Mouse (Mus musculus) embryo, embryonic 9.5 days (tissue): ENCODE data around the gene Rabac1.

Source experiments
- DNase-seq: peaks from one replicate; pipeline ENCODE4 v3.0.0-alpha.2; 2017; ENCODE audit errors: extremely low spot score

Gene Rabac1

DNA sequence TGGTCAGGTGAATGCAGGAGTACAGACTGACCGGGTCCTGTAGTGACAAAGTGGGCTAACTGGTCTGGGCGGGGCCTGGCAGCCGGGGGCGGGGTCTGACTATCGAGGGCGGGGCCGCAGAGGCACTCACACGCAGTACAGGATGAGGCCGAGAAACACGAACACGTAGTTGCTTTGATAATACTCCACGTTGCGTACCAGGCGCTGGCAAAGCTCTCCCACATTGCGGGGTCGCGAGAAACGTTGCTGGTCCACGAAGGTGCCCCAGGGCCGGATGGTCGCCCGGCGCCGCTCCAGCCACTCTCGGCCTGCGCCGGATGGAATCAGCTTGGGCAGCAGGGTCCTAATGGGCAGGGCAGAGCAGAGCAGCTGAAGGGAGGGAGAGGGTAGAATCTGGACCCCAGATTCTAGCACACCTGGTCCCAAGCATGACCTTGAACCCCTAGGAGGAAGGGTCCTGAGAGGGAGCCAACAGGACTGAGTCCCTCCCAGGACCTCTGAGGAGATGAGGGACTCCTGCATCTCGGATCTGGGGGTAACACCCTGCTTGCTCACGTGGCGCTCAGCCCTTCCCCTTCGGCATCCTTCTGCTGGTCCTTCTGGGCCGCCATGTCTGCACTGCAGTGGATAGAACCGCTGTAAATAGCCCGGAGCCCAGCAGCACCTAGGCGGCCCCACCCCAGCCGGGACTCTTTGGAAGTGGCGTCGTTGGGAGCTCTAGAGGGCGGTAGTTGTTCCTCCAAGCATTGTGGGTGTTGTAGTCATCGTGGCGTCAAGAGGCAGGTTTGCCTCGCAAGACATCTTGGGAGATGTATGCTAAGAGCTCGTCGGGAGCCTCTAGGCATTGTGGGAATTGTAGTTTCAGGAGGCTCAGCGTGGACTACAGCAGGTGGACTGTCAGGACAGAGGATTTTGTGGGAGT, at the start of gene Rabac1:
Rabac1 (minus strand) TSS at position 783 of the 922 bp plus-strand sequence.
- DNase-seq: peak; percentile 89

DNA sequence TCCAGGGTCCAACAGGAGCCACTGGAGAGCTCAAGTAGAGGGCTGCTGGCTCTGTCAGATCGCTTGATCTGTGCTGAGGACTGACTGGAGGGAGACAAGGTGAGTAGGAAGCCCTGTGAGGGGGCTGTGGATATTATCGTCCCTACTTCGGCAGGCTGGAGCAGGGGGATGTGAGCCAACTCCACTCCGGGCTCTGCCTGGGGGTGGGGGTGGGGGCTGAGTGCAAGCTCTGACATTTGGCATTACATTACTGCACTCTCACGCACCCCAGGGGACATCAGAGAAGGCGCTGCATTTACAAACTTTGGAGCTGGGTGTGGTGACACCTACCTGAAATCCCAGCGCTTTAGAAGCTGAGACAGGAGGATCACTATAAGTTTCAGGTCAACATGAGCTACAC, 39.0 kb upstream of the Rabac1 start:
- DNase-seq: no peak

DNA sequence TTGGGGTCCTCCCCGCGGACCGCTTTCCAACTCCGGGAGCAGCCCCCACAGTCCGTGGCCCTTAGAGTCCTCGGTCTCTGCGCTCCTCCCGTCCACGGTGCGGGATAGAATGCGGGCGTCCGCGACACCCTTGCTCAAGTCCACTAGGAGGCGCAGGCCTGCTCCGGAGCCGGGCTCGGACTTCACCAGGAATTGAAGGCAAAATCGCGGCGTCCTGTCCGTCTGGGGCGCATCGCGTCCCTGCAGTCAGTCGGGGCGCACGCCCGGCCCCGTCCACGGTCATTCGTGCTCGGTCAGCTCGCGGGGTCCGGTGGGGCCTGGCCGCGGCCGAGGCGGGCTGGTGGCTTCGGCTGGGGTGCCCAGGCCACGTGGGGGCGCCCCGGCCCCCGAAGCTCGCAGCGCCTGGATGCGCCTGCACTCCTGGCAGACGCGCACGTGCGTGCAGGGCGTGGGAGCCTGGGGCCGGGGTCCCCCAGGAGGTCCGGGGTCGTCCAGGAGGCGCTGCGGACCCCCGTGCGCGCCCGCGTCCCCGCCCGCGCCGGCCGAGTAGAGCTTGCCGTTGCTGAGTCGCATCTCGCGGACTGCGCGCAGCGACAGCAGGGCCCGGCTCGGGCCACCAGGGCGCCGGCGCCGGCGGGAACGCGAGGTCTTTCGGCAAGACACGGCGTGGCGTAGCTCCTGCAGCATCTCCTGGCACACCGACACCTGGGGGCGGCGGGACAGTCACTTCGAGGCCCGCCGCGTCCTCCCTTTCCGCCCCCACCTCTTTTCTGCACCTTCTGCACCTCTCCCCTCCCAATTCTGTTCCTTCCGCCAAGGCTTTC, 37.7 kb upstream of the Rabac1 start:
- peak; percentile 71 for DNase-seq

DNA sequence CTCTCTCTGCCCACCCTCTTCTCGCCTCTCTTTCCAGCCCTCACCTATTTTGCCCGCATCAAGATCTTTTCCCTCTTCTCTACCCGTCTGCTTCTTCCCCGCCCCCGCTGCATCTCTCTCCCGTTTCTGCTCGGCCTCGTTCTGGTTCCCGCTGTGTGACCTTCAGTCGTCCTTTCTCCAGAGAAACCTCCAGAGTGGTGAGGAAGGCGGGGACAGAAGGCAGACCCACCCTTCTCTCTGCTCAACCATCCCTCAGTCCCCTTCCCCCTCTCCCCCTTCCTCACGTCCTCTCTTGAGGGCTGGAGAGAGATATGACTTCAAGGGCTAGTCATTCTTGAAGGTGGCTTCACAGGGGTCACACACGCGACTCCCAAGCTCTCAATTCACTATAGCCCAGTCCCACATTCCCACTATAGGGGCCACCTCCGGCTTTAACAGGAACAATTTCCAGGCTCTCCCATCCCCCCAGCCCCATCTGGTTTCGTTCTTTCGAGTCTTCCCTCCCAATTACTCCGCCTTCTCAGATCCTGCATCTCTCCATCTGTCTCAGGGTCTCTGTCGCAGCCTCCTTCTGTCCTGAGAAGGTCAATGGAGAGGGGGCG, 36.6 kb upstream of the Rabac1 start:
- no peak for DNase-seq

DNA sequence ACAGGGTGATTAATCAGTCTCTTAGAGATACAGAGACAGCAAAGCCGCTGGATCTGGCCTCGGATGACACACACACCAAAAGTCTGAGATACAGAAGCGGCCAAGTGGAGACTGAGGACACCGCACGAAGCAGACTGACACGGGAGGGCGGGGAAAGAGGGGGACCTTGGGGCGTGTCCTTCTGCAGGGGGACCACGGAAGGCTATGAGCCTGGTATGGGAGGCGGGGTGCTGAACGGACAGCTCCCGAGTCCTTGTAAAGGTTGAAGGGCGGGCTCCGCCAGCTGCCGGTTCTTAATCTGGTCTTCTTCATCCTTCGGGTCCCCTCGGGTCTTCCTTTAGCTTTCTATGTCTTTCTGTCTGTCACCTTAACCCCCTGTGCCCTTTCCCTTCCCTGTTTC, 36.1 kb upstream of the Rabac1 start:
- peak; percentile 70 for DNase-seq

DNA sequence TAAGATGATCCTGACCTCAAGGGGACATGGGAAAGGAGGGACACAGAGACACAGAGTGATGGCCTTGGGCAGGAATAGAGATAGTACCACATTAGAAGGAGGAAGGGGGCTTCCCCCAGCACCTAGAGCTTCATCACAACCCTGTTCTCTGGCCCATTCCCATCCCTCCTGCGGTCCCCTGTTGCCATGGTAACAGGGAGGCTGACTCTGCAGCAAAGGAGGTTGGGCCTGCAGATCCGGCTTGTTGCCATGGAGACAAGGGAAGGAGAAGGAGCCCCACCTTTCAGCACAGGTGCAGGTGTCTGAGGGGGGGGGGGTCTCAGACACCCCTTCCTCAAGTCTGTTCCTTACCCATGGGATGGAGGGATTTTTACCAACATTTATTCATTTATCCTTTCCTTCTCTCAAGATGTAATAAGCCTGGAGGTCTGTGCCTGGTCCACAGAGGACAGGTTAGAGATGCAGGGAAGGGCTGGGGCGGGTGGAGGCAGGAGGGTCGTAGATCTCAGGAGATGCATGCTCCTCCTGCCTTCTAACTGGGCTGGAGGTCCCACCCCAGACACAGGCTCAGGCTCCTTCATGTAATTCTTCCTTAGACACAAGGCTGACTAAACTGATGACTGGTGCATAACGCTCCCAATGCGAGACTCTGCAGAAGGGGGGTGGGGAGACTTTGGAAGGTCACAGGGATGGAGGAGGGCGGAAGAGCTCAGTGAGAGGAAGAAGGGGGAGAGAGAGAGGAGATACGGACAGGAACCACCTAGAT, 35.2 kb upstream of the Rabac1 start:
- peak; percentile 21 for DNase-seq

DNA sequence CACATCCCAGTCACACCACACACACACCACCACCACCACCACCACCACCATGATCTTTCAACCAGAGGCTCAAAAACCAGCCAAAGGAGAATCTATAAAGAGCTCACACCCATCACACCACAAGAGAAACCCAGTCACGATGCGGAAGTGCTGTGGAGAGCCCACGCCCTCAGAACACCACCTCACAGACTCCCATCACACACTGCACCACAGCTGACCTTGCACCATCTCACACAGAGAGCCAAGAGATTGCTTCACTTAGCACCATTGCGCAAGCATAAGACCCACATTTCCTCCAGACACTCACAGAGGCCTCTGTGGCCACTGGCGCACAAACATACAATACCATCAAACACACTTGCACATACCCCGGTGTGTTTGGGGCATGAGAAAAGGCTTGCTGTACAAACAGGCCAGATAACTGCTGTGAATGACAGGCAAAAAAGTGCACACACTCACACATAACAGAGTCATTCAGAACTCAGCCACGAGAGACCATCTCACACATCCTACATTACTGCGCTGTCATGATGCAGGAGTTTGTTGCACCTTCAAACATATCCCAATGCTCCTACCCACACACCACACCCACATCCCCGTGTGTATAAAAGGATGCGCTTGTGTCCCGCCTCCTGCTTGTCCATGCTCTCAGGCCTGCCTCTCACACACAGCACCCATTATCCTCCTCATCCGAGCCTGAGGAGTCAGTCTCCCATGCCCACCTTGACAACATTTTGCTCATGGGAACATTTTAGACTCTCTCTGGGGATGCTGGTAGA, 34.2 kb upstream of the Rabac1 start:
- no peak for DNase-seq

DNA sequence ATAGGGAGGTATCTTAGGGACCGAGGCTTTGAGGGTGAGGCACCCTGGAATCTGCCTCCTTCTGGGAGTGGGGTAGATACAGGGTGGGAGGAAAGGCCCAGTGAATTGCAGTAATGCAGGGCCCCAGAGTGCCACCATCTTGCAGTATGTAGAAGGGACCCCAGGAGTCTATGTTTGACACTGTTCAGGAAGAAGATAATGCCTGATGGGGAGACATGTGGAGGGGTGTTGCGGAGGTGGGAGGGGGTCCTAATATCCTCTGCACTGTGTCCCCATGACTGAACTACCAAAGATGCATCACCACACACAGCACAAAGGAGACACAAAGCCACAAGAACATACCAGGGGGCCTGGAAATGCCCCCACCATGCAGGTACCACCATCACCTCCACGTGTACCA, 33.6 kb upstream of the Rabac1 start:
- no peak for DNase-seq

DNA sequence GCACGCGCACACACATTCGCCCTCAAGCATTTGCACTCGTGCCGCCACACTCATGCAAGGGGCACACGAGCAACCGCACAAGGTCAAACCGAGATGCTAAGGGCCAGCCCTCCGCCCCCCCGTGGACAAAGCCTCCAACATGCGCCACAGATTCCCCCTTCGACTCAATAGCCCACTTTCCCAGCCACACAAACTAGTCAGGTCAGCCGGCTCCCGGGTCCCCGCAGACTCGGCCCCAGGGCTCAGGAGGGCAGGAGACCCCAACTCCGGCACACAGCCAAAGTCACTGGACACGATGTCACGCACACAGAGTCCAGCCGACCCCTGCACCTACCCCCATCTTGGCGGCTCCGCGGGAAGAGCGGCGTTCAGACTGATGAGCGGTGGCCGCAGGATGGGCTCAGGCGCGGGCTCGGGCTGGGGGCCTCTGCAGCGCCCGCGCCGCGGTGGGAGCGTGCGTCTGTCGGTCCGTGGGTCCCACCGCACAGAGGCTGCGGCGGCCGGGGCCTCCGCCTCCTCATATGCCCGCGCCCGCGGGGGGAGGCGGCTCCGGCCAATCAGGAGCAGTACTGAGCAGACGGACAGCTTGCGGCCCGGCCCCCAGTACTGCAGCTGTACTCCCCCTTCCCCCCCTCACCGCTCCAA, 33.0 kb upstream of the Rabac1 start, which contains the start of gene Atp1a3:
Atp1a3 (minus strand) TSS at position 538 of the 645 bp plus-strand sequence.
- peak; percentile 25 for DNase-seq

DNA sequence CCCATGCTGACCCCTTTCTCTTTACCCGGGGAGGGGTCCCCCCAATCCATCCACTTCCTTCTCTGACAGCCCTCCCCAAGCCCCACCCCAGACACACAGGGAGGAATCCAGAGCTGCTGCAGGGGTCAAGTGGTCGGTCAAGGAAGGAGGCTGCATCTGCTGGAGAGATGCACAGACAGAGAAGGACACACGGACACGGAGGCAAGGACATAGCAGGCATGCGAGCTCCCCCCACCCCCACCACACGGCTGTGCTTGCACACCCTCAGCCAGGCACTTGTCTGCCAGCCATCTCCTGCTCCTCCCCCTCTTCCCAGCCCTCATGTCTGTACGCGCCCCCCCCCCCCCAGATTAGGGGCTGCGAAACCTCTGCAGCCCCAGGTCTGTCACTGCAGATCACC, 32.3 kb upstream of the Rabac1 start:
- no peak for DNase-seq

DNA sequence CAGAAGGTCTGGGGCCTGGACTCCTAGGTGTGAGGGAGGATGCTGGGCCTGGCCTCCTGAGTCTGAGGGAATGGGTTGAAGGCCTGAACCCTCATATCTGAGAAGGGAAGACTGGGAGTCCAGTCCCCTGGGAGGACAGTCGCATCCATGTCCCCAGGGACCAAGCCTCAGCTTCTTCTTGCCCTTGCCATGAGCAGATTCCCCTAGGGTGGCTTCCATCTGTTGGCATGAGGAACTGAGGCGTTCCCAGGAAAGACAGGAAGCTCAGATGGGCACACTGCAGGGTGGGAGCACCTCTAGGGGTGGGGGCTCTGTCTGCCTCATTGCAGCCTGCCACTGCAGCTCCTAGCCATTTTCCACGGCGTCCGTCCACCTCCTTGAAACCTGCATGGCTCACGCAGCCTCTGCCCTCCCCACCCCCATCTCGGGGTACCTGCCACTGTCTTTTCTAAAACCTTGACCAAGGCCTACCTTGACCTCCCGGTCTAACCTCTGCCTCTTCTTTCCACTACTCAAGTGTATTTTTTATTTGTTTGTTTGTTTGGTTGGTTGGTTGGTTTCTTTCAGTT, 31.4 kb upstream of the Rabac1 start:
- no peak for DNase-seq

DNA sequence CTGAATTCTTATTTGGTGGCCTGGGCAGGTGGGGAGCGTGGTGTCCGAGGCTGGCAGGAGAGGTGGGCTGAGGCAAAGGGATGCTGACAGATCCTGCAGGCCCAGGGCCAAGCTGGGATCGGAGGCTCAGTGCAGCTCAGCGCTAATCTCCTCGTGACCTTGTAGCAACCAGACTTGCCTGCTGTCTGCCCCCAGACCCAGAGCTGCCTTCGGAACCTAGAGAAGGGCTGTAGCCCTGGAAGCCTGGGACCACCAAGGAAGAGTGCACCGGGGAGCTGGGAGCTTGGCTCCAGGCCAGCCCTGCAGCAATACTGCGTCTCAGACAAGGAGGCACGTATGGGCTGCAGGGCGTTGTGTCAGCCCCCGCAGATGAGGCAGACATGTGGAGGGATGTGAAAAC, 30.7 kb upstream of the Rabac1 start:
- DNase-seq: no peak

DNA sequence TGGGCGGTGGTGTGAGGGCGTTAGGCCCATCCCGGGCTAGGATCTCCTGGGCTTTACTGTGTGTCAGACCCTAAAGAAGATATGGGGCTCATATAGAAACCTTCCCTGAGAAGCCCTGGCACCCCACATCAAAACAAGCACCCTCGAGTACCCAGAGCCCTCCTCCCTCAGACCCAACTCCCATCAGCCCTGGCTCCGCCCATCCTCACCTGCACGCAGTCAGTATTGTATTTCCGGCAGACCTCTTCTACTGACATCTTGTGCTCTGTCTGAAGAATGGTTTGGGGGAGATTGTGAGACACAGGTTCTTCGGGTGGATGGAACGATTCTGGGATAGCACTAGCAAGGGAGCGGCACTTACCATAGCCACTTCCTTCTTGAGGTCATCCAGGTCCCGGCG, 28.2 kb upstream of the Rabac1 start:
- no peak for DNase-seq

DNA sequence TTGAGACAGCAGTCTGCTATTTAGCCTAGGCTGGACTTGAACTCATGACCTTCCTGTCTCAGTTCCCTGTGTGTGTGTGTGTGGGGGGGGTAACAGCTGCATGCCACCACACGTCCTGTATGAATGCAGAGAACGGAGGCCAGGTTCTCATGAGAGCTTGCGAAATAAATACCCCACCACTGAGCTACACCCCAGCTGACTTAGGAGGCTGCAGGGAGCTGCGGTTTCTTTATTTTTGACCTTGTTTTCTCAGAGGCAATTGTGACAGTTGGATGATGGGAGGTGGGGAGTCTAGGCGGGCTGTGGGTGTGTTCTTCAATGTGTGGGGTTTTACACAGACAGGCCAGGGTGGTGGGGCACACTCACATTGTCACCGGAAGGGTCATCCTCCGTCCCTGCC, 27.7 kb upstream of the Rabac1 start:
- no peak for DNase-seq

DNA sequence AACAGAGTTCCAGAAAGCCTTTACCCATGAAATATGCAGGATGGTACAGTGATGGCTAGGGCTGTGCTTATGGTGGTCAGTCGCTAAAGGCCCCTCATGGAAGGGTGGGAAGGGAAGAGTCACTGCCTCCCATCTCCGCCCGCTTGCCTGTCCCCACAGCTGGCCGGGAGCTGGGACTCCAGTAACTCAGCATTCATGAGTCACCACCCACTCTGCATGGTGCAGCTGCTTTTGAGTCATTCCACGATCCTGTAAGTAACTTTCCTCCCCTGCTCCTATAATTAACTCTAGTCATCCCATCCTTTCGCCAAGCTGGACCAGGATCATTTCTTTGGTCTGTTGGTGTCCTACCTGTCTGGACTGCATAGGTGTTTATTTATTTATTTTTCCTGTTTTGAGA, 20.5 kb upstream of the Rabac1 start:
- DNase-seq: no peak

DNA sequence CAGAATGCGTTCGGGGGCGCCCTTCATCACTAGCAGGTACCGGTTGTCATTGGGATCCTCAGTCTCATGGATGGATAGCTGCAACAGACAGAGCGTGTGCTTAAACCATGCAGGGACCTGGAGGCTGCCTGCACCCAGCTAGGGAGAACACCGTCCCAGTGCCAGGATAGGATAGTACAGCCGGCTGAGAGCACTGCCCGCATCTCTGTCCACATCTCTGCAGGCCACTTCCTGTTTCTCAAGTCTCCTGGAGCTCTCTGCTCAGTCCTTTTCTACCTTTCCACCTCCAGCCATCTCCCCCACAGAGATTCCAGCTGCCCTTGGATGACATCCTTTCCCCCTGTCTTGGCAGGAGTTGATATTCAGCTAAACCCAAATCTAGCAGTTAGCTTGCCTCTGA, 17.9 kb upstream of the Rabac1 start:
- DNase-seq: no peak

DNA sequence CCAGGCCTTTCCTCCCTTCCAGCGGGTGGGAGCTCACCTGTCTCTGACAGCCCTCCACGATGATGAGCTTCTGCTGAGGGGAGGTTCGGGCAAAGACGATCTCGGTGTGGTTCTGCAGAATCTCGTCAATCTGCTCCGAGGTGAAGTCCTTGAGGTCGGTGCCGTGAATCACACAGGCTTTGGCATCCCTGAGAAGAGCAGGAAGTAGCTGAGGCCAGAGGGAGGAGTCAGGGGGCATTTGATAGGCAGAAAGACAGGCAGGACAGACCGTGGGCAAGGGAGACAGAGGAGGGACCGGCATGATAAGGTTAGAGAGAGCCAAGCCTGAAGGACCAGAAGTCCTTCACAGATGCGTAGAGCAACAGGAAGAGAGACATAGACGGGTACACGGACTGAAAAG, 15.4 kb upstream of the Rabac1 start:
- DNase-seq: no peak

DNA sequence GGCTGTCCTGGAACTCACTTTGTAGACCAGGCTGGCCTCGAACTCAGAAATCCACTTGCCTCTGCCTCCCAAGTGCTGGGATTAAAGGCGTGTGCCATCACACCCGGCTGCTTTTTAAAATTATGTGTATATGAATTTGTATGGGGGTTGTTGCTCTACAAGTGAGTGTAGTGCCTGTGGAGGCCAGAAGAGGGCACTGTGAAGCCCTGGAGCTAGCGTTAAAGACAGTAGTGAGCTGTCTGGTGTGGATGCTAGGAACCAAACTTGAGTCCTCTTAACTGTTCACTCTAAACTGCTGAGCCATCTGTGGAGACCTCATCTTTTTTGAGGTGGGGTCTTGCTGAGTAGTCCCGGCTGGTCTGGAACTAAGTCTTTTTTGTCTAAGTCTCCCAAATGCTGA, 13.2 kb upstream of the Rabac1 start:
- no peak for DNase-seq

DNA sequence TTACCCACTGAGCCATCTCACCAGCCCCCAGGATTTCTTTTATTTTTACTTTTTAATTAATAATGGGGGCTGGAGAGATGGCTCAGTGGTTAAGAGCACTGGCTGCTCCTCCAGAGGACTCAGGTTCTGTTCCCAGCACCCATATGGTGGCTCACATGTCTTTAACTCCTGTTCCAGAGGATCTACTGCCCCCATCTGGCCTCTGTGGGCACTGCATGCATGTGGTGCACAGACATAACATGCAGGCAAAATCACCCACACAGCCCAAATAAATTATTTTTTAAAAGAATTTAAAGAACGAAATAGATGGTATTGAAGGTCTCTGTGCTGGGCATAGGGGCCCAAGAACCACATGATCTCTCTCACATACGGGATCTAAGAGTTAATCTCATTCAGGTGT, 11.8 kb upstream of the Rabac1 start:
- DNase-seq: no peak

DNA sequence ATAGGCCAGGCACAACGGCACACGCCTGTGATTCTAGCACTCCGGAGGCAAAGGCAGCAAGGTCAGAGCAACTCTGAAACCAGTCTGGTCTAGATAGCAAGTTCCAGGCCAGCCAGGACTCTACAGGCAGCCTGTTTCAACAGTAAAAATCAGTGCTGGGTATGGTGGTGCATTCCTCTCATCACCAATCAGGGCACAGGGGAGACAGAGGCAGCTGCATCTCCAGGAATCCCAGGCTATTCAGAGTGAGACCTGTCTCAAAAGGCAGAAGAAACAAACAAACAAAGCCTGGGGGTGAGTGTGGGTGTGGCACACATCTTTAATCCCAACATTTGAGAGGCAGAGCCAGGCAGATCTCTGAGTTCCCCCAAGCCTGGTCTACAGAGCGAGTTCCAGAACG, 10.8 kb upstream of the Rabac1 start:
- no peak for DNase-seq
